Mouse (Mus musculus): ENCODE measurements around the gene Ubc. TPM values are rescaled to one million over a fixed set of nuclear protein-coding genes. Genes with fewer than 3 reads are reported as not detected.

The Ubc gene
- polyA plus RNA-seq, 1 experiment from 2014 or later = 517 TPM

- H3K4me1 ChIP-seq (replicated peaks) = peaks cover 63% of the 10 kb centered on the region
Measured at GRCm38 (mm10) chr5:125341459-125342090, 48.4 kb downstream of the Ubc start.

GRCm38 (mm10) chr5:125340547-125341262 is 49.3 kb downstream of the Ubc start, which contains the start of gene Scarb1:
TSS of gene Scarb1 (minus strand) at chr5:125341094.
- Histone ChIP-seq H3K27ac (peak within 1 kb of the TSS; percentile 96), H3K4me3 (replicated peaks) (peak within 1 kb of the TSS; percentile 82), H3K36me3 (peaks cover 18% of the 10 kb centered on the region), H3K4me2 (peak within 1 kb of the TSS; percentile 95), H3K4me1 (replicated peaks) (peaks cover 64% of the 10 kb centered on the region), H3K9me3 (replicated peaks) (no peaks in the 10 kb centered on the region), H3K27me3 (no peaks in the 10 kb centered on the region), H3K9ac (peak within 1 kb of the TSS; percentile 87)
- ATAC-seq (ENCODE audit: low read depth) (peak; percentile 80), DNase-seq (peak; percentile 88)
- WGBS (ENCODE audit: insufficient replicate concordance) = 0% methylated on average over 42 of the region's 42 CpGs

More at GRCm38 (mm10) chr5:125341459-125342090, 48.4 kb downstream of the Ubc start:
- 9% methylated on average over 14 of the region's 14 CpGs for WGBS (ENCODE audit: insufficient replicate concordance)
- 0 out of 2 replicates have a peak, but pooled peaks cover under 1% of the 10 kb centered on the region for H3K27me3 ChIP-seq
- peak overlapping the region; percentile 87 for H3K9ac ChIP-seq
- peak; percentile 81 for ATAC-seq (ENCODE audit: low read depth)
- H3K4me2 ChIP-seq = peak overlapping the region; percentile 95
- peak overlapping the region; percentile 82 for H3K4me3 ChIP-seq (replicated peaks)
- peak overlapping the region; percentile 96 for H3K27ac ChIP-seq
- peak; percentile 67 for DNase-seq
- no peaks in the 10 kb centered on the region for H3K9me3 ChIP-seq (replicated peaks)
- 0 out of 2 replicates have a peak, but pooled peaks cover 12% of the 10 kb centered on the region for H3K36me3 ChIP-seq

- Histone ChIP-seq H3K36me3 (peaks cover 24% of the 10 kb centered on the region), H3K4me3 (replicated peaks) (peak overlapping the region; percentile 82), H3K4me1 (replicated peaks) (peaks cover 64% of the 10 kb centered on the region), H3K9me3 (replicated peaks) (no peaks in the 10 kb centered on the region), H3K9ac (peak overlapping the region; percentile 87), H3K27me3 (no peaks in the 10 kb centered on the region), H3K27ac (peak overlapping the region; percentile 83), H3K4me2 (peak overlapping the region; percentile 95)
- DNase-seq (peak; percentile 9), ATAC-seq (ENCODE audit: low read depth) (peak; percentile 13; the same call in 1 of the 2 replicates)
- 1% methylated on average over 25 of the region's 25 CpGs for WGBS (ENCODE audit: insufficient replicate concordance)
Measured at GRCm38 (mm10) chr5:125339851-125340531, 50.0 kb downstream of the Ubc start.

DNA sequence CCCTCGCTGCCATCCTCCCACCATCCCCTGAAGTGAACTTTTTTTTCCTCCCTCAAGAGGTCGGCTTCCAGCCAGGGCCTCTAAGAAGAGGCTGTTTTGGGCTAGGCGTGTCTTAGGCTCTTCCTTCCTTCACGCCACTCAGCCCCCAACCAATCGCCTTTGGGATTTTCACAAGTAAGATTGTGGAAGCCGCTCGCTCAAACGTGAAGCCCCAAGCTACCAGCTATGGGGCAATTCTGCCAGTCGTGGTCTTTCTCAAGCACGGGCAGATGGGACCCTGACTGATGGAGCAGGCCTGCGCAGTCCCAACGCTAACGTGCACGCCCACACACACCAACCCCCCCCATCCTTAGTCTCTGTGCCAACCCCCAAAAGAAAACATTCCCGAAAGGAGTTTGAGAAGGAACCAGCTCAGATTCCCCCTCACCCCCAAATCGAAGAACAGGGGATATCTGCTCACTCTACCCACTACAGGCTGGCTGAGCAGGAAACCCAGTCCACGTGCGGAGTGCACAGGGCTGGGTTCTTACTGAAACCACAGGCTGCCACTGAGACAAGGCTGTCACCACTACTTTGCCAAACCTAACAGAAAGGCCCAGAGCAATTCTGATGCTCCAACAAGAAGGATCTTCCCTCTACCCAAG is 50.8 kb downstream of the Ubc start:
- Histone ChIP-seq H3K4me3 (replicated peaks) (peak overlapping the region; percentile 82), H3K27ac (peak overlapping the region; percentile 83), H3K4me2 (peak overlapping the region; percentile 95), H3K9me3 (replicated peaks) (no peaks in the 10 kb centered on the region), H3K27me3 (no peaks in the 10 kb centered on the region), H3K36me3 (peaks cover 30% of the 10 kb centered on the region), H3K4me1 (replicated peaks) (peaks cover 68% of the 10 kb centered on the region), H3K9ac (peak overlapping the region; percentile 87)
- DNase-seq (peak; percentile 56), ATAC-seq (ENCODE audit: low read depth) (peak; percentile 6; the same call in 1 of the 2 replicates)
- under 1% methylated on average over 18 of the region's 18 CpGs for WGBS (ENCODE audit: insufficient replicate concordance)

- H3K27ac ChIP-seq = peak overlapping the region; percentile 74
- H3K4me3 ChIP-seq (replicated peaks) = no peak overlapping the region
- no peaks in the 10 kb centered on the region for H3K9me3 ChIP-seq (replicated peaks)
- DNase-seq = no peak
- no peak for ATAC-seq (ENCODE audit: low read depth)
- peak overlapping the region; percentile 95 for H3K4me2 ChIP-seq
- peaks cover 74% of the 10 kb centered on the region for H3K4me1 ChIP-seq (replicated peaks)
- H3K36me3 ChIP-seq = peaks cover 33% of the 10 kb centered on the region
- 79% methylated on average over 7 of the region's 7 CpGs for WGBS (ENCODE audit: insufficient replicate concordance)
- peak overlapping the region; percentile 87; the same call in 1 of the 2 replicates for H3K9ac ChIP-seq
- no peaks in the 10 kb centered on the region for H3K27me3 ChIP-seq
Measured at GRCm38 (mm10) chr5:125337526-125337925, 52.5 kb downstream of the Ubc start.

DNA sequence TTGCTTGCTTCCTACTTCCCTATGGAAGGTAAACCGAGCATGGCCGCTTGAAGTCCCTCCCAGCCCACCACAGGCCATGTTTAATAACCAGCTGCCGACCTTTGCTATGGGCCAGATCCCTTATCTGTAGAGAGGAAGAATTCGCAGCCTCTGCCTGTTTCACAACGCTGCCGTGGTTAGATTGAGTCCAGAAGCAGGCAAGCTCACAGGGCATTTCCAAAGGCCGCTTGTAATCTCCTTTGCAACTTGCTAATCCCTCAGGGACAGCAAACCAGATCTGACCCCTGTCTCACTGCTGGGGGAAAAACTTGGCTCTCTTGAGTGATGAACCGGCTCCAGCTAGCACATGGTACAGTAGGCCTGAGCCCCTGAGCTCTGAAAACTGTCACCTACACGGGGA is 53.0 kb downstream of the Ubc start:
- no peak for ATAC-seq (ENCODE audit: low read depth)
- no peak for DNase-seq
- 22% methylated on average over 9 of the region's 9 CpGs for WGBS (ENCODE audit: insufficient replicate concordance)
- Histone ChIP-seq H3K27me3 (no peaks in the 10 kb centered on the region), H3K9me3 (replicated peaks) (no peaks in the 10 kb centered on the region), H3K36me3 (peaks cover 33% of the 10 kb centered on the region), H3K4me3 (replicated peaks) (no peak overlapping the region), H3K4me2 (peak overlapping the region; percentile 28; the same call in 1 of the 2 replicates), H3K9ac (peak overlapping the region; percentile 87; the same call in 1 of the 2 replicates), H3K4me1 (replicated peaks) (peaks cover 74% of the 10 kb centered on the region), H3K27ac (peak overlapping the region; percentile 74)

Other genes starting within 250 kb of the Ubc start
- gene Ncor2, start 211.0 kb downstream of the Ubc start, polyA plus RNA-seq (2015; fragmentation: Nextera tagmentation; extraction: Ambion mirVana) = 3.9 and 4.5 TPM in 2 replicates
- 66.1 and 76.3 TPM in 2 replicates for gene Scarb1, start 49.1 kb downstream of the Ubc start, polyA plus RNA-seq (2015; fragmentation: Nextera tagmentation; extraction: Ambion mirVana)
- 0.10 and 0.21 TPM in 2 replicates for gene Gm10382, start 880 bp downstream of the Ubc start, polyA plus RNA-seq (2015; fragmentation: Nextera tagmentation; extraction: Ambion mirVana)
- gene Dhx37, start 43.9 kb upstream of the Ubc start, polyA plus RNA-seq (2015; fragmentation: Nextera tagmentation; extraction: Ambion mirVana) = 5.8 and 6.2 TPM in 2 replicates
- 30.7 and 31.8 TPM in 2 replicates for gene Bri3bp, start 51.4 kb upstream of the Ubc start, polyA plus RNA-seq (2015; fragmentation: Nextera tagmentation; extraction: Ambion mirVana)
- 17.5 and 17.9 TPM in 2 replicates for gene Aacs, start 85.6 kb upstream of the Ubc start, polyA plus RNA-seq (2015; fragmentation: Nextera tagmentation; extraction: Ambion mirVana)
- gene Tmem132b, start 141.6 kb upstream of the Ubc start, polyA plus RNA-seq (2015; fragmentation: Nextera tagmentation; extraction: Ambion mirVana) = 0.14 TPM in 1 of 2 replicates, not detected in the other

Measured in liver, embryonic 13.5 days (tissue).